Mouse (Mus musculus) liver, embryonic 14.5 days (tissue): ENCODE data around the gene Gnaq.

Experiments used
- CTCF ChIP-seq: IDR thresholded peaks from 2 replicates; pipeline ENCODE4 v1.5.1; 2016; ENCODE audit warnings: antibody characterized with exemption, low read depth, control low read depth
- EP300 ChIP-seq: IDR thresholded peaks from 2 replicates; pipeline ENCODE4 v1.6.1; 2016; ENCODE audit warnings: antibody characterized with exemption, low read depth

DNA sequence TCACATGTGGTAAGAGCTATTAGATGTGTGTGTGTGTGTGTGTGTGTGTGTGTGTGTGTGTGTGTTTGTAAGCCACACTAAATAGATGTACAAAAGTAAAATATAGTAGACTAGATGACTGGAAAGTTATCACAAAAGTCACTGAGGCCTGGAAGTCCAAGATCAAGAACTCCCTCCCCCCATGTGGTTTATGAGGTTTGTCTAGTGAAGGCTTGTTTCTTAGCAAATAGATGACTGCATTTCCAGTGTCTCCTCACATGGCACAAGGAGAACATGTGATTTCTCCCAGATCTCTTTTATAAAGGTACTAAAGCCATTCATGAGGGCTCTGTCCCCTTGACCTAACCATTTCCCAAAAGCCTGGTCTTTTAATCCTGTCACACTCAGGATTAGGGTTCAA is 46.5 kb upstream of the Gnaq start:
- TF ChIP-seq CTCF (no peak), EP300 (no peak)
